ENCODE assay signal across 22 mouse cellular contexts in the genomic region with DNA sequence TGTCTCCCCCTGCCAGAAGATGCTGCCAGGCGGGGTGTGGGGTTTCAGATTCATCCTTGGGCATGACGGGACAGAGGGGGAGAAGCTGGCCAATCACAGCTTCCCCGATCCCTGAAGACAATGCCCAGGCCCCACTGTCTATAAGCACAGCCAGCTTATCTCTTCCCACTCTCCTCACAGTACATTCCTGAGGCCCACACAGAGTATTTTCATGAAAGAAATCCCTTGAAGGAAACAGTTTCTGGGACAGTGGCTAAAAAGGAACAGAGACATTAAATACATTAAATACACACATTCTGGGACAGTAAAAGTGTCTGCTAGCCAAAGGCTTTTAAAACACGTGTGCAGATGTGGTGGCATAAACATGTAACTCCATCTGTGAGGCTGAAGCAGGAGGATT. TPM values are rescaled to one million over a fixed set of nuclear protein-coding genes. Genes with fewer than 3 reads are reported as not detected.
"Had no signal": no experiment of that assay in that cellular context is flagged by ENCODE, and none has a peak within 500 bp of the region (broad histone marks: within the 10 kb centered on the region; RNA-seq: fewer than 3 reads in every experiment).

No protein-coding gene starts in this region.

- H3K9me3 ChIP-seq: limb, embryonic 10.5 days; liver, embryonic 15.5 days; lung, embryonic 15.5 days; midbrain, embryonic 15.5 days; neural tube, embryonic 12.5 days had no signal

- H3K9ac ChIP-seq: liver, embryonic 15.5 days; lung, embryonic 15.5 days; midbrain, embryonic 15.5 days; neural tube, embryonic 12.5 days had no signal

- H3K4me1 ChIP-seq: liver, embryonic 15.5 days; midbrain, embryonic 15.5 days; neural tube, embryonic 12.5 days had no signal

- H3K4me2 ChIP-seq: liver, embryonic 11.5 days; liver, embryonic 15.5 days; lung, embryonic 15.5 days; midbrain, embryonic 11.5 days; midbrain, embryonic 15.5 days; neural tube, embryonic 12.5 days had no signal

- H3K27me3 ChIP-seq: liver, embryonic 15.5 days; lung, embryonic 15.5 days; midbrain, embryonic 15.5 days; neural tube, embryonic 12.5 days had no signal

- DNase-seq: kidney, postnatal 10 days; kidney, postnatal 4 days; lung, postnatal 14 days; retina, postnatal 1 day; right cerebral cortex, postnatal 4 days; spleen, adult 18-20 months; thymus, postnatal 36 days had no signal

- ATAC-seq: midbrain, embryonic 15.5 days had no signal

- H3K27ac ChIP-seq: layer of hippocampus, adult 2 months; limb, embryonic 10.5 days; liver, embryonic 15.5 days; macrophage; midbrain, embryonic 15.5 days; neural tube, embryonic 12.5 days had no signal

- H3K36me3 ChIP-seq: limb, embryonic 10.5 days; liver, embryonic 15.5 days; lung, embryonic 15.5 days; midbrain, embryonic 15.5 days; neural tube, embryonic 12.5 days had no signal

- H3K4me3 ChIP-seq: layer of hippocampus, adult 2 months; limb, embryonic 10.5 days; liver, embryonic 15.5 days; lung, embryonic 15.5 days; megakaryocyte, embryonic 14.5 days; midbrain, embryonic 15.5 days; neural tube, embryonic 12.5 days had no signal

RNA-seq across cellular contexts. Expression of a gene that starts 28.7 kb away (rescaled TPM):
- total RNA-seq: layer of hippocampus, adult 2 months; layer of hippocampus, postnatal 10 days; left cerebral cortex, adult 18-20 months; left cerebral cortex, postnatal 10 days; monocyte, adult 5-6 weeks; neutrophil, adult 5-6 weeks had no signal
- polyA plus RNA-seq: limb, embryonic 10.5 days; liver, embryonic 11.5 days; liver, embryonic 15.5 days; macrophage; midbrain, embryonic 11.5 days; midbrain, embryonic 15.5 days; neural tube, embryonic 12.5 days had no signal

RNA-seq across cellular contexts. Expression of a gene that starts 33.6 kb away (rescaled TPM):
- total RNA-seq: left cerebral cortex, adult 18-20 months; monocyte, adult 5-6 weeks; neutrophil, adult 5-6 weeks had no signal
- polyA plus RNA-seq: liver, embryonic 15.5 days; macrophage had no signal

RNA-seq across cellular contexts. Expression of a gene that starts 44.0 kb away (rescaled TPM):
- total RNA-seq: monocyte, adult 5-6 weeks; neutrophil, adult 5-6 weeks had no signal
- polyA plus RNA-seq: limb, embryonic 10.5 days; macrophage; midbrain, embryonic 11.5 days had no signal
